Mouse (Mus musculus) lung, embryonic 15.5 days (tissue): ENCODE results near the gene Hdac5. TPM values are rescaled to one million over a fixed set of nuclear protein-coding genes. Genes with fewer than 3 reads are reported as not detected.

Experiments used
- ATAC-seq: fragments of 200-750 bp; cut with Nextera tagmentation; 2 replicates; pipeline ENCODE4 v1.8.0; 2017; ENCODE audit warnings: moderate number of reproducible peaks, borderline replicate concordance; ENCODE audit not compliant: low FRiP score, low TSS enrichment; ENCODE audit errors: extremely low read depth
- H3K27ac ChIP-seq: fragments of 300-500 bp; sonication (generic); 2 replicates; pipeline ENCODE4 v1.5.1; 2015; ENCODE audit warnings: moderate library complexity, mild to moderate bottlenecking, inconsistent platforms
- H3K27me3 ChIP-seq: fragments of 300-500 bp; sonication (generic); 2 replicates; pipeline ENCODE4 v1.6.1; 2015; ENCODE audit warnings: inconsistent platforms
- H3K36me3 ChIP-seq: fragments of 300-500 bp; sonication (generic); 2 replicates; pipeline ENCODE4 v1.6.1; 2015; ENCODE audit warnings: inconsistent platforms
- H3K4me1 ChIP-seq: fragments of 300-500 bp; sonication (generic); 2 replicates; pipeline ENCODE4 v1.6.1; 2015; ENCODE audit warnings: inconsistent platforms
- H3K4me2 ChIP-seq: fragments of 300-500 bp; sonication (generic); 2 replicates; pipeline ENCODE4 v1.6.1; 2015; ENCODE audit warnings: inconsistent platforms, mild to moderate bottlenecking, moderate library complexity
- H3K4me3 ChIP-seq: fragments of 300-500 bp; sonication (generic); 2 replicates; pipeline ENCODE4 v1.5.1; 2015; ENCODE audit warnings: mild to moderate bottlenecking, inconsistent platforms
- H3K9ac ChIP-seq: fragments of 300-500 bp; sonication (generic); 2 replicates; pipeline ENCODE4 v1.6.1; 2015; ENCODE audit warnings: inconsistent platforms
- H3K9me3 ChIP-seq: fragments of 300-500 bp; sonication (generic); 2 replicates; pipeline ENCODE4 v1.6.1; 2016; ENCODE audit warnings: inconsistent platforms
- WGBS: fragments of 180-500 bp; shearing (Covaris S2); methylation state at CpG from one replicate; pipeline ENCODE4 v1.1.7; 2015; 5-methylcytosine and 5-hydroxymethylcytosine counted together
- polyA plus RNA-seq: library from polyadenylated mRNA; unstranded; fragments of >200 nt; fragmentation: Nextera tagmentation; extraction: Ambion mirVana; gene quantifications from 2 replicates; pipeline ENCODE4 v1.2.1, GENCODE M21; 2015

Hdac5 gene
- polyA plus RNA-seq: 71.3 and 76.7 TPM in 2 replicates

DNA sequence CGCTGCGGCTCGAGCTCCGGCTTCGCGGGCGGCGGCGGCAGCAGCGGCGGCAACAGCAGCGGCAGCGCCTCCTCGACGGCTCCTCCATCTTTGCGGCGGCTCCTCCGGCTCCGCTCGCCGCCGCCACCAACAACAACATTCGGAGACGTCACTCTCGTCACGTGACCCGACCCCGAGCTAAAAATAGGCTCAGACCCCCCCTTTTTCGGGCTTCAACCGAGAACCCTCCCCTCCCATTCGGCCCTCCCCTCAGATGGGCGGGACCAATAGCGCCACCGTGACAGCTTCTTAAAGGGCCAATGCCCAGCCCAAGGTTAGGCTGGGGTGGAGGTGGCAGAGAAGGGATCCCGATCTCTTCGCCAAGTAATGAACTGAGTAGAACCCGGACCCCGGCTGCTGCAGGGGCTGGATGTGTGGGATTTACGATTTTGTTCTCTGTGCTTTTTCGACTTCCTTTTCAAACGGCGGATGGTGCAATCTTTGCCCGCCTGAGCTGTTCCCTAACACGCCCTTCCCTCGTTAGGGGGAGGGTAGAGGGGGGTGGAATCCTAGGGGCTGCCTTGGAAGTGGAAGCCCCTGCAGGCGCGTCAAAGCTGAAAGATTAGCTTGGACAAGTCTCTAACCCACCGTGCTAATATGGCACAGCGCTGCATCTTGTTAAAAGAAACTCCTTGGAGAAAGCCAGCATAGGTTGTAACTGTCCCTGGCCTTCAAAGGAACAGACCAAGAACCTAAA, at the start of gene Hdac5:
TSS of gene Hdac5 (minus strand) at position 161 of the 736 bp plus-strand sequence.
- Histone ChIP-seq H3K27ac (peak within 1 kb of the TSS; percentile 74), H3K9ac (peak within 1 kb of the TSS; percentile 82), H3K27me3 (no peaks in the 10 kb centered on the region), H3K4me3 (peak within 1 kb of the TSS; percentile 85), H3K36me3 (no peaks in the 10 kb centered on the region), H3K4me2 (peak within 1 kb of the TSS; percentile 90), H3K9me3 (no peaks in the 10 kb centered on the region), H3K4me1 (peaks cover 43% of the 10 kb centered on the region)
- peak; percentile 90 for ATAC-seq
- under 1% methylated on average over 46 of the region's 49 CpGs for WGBS

DNA sequence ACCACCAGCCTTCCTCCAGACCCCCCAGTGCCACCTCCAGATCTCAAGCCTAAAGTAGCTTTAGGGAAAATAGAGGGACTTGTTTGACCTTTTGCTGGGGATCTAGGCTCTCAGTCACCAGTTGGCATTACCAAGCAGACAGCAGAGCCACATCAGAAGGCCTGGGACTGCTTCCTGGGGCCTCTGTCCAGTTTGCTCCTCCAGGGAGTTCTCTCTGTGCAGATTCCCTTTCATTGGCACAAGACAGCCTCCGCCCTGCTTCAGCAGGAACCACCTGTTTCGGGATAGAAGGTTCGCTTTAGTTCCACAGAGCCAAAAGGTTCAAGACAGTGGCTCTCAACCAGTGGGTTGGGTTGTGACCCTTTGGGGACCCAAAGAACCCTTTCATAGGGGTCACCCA, 49.6 kb upstream of the Hdac5 start:
- ATAC-seq: no peak
- no peak overlapping the region for H3K4me2 ChIP-seq
- H3K9me3 ChIP-seq: no peaks in the 10 kb centered on the region
- no peaks in the 10 kb centered on the region for H3K36me3 ChIP-seq
- 0 out of 2 replicates have a peak, but pooled peaks cover 9% of the 10 kb centered on the region for H3K27me3 ChIP-seq
- peaks cover 8% of the 10 kb centered on the region for H3K4me1 ChIP-seq
- no peak overlapping the region for H3K4me3 ChIP-seq
- no peak overlapping the region for H3K9ac ChIP-seq
- 85% methylated on average over 3 of the region's 3 CpGs for WGBS
- no peak overlapping the region for H3K27ac ChIP-seq

DNA sequence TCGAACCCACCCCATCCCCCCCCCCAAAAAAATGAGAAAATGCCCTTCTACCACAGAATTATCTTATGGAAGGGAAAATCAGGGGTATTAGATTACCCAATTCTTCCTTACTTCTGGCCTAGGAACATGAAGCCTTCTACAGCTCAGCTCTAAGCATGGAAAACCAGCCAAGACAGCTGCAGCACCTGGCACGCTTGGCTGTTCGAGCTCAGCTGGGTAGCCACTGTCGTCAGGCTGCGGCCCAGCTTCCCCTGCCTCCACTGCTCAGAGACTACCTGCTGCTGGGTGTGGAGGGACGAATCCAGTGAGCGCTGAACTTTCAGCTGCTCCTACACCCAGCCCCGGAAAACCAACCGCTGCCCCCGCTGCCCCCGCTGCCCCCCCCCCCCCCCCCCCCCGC, 47.8 kb upstream of the Hdac5 start:
- no peak overlapping the region for H3K4me2 ChIP-seq
- H3K4me1 ChIP-seq: peaks cover 8% of the 10 kb centered on the region
- H3K27me3 ChIP-seq: 0 out of 2 replicates have a peak, but pooled peaks cover 9% of the 10 kb centered on the region
- H3K4me3 ChIP-seq: no peak overlapping the region
- H3K9me3 ChIP-seq: no peaks in the 10 kb centered on the region
- H3K36me3 ChIP-seq: no peaks in the 10 kb centered on the region
- no peak overlapping the region for H3K9ac ChIP-seq
- WGBS: 70% methylated on average over 9 of the region's 12 CpGs
- no peak overlapping the region for H3K27ac ChIP-seq
- ATAC-seq: no peak

DNA sequence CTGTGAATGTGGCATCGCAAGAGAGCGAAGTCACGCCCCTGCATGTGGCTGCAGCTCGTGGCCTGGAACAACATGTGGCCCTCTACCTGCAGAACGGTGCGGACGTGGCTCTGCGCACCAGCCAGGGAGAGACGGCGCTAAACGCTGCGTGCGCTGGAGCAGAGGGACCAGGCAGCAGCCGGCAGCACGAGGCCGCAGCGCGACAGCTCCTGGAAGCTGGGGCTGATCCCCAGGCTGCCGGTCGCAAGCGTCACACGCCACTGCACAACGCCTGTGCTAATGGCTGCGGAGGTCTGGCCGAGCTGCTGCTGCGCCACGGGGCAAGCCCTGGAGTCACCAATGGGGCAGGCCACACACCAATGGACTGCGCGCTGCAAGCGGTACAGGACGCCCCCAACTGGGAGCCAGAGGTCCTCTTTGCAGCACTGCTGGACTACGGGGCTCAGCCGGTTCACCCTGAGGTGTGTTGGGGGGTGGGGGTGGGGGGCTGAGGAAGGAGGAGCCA, 46.5 kb upstream of the Hdac5 start:
- no peak overlapping the region for H3K27ac ChIP-seq
- 0 out of 2 replicates have a peak, but pooled peaks cover 9% of the 10 kb centered on the region for H3K27me3 ChIP-seq
- WGBS: 2% methylated on average over 33 of the region's 33 CpGs
- H3K4me1 ChIP-seq: peaks cover 8% of the 10 kb centered on the region
- H3K9me3 ChIP-seq: no peaks in the 10 kb centered on the region
- peak overlapping the region; percentile 35 for H3K4me3 ChIP-seq
- peak; percentile 83 for ATAC-seq
- no peaks in the 10 kb centered on the region for H3K36me3 ChIP-seq
- peak overlapping the region; percentile 64 for H3K4me2 ChIP-seq
- peak overlapping the region; percentile 35 for H3K9ac ChIP-seq

DNA sequence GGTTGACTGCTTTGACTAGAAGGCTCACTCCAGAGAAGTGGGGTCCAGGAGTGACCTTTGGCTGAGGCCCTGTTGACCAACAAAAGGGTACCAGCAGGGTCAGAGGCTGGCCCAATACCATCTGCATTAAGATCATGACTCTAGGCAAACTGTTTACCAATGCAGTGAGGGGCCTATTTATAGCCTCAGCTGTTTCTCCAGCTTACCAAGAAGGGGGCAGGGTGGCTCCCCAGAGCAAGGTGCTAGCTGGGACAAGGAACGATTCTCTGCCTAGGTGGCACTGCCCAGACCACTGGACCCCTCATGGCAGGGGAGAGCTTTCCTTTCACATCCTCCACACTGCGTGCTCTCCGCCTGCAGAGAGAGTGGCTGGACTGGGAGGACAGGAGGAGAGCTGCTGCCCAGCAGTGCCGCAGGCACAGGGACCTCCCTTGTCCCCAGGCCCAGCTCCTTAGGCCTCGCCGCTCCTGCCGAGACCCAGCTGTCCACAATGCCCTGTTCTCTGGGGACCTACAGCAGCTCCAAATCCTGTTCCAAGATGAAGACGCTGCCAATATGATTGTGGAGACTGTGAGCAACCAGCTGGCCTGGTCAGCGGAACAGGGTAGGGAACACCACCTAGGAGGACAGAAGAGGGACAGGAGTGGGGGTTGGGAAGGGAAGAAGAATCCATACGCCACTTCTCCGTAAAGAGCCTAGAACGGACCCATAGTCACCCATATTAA, 38.7 kb upstream of the Hdac5 start, which contains the start of gene Asb16:
TSS of gene Asb16 (plus strand) at position 224 of the 725 bp plus-strand sequence.
- 81% methylated on average over 12 of the region's 12 CpGs for WGBS
- ATAC-seq: no peak
- no peaks in the 10 kb centered on the region for H3K27me3 ChIP-seq
- H3K9me3 ChIP-seq: no peaks in the 10 kb centered on the region
- H3K4me1 ChIP-seq: 0 out of 2 replicates have a peak, but pooled peaks cover 2% of the 10 kb centered on the region
- no peak within 1 kb of the TSS for H3K27ac ChIP-seq
- H3K9ac ChIP-seq: no peak within 1 kb of the TSS
- no peak within 1 kb of the TSS for H3K4me3 ChIP-seq
- 0 out of 2 replicates have a peak within 1 kb of the TSS, but pooled peaks have one; percentile 19 for H3K4me2 ChIP-seq
- 0 out of 2 replicates have a peak, but pooled peaks cover 4% of the 10 kb centered on the region for H3K36me3 ChIP-seq

DNA sequence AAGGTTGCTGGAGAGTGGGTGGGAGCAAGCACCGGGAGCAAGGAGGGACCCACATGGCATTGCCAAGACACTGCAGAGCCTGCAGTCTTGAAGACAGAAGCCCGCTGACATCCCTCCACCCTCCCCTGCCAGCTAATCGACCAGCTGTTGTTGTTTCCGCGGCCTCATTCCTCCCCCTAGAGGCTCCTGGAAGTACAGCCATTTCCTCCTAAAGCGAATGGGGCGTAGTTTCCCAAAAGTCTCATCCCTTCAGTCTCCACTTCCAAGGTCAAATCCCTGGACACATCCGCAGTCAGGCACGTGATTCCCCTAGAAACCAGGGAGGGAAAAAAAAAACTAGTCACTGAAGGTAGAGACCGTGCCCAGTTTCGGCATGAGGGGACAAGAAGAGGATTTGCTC, 37.5 kb upstream of the Hdac5 start:
- ATAC-seq: peak; percentile 61; the same call in 1 of the 2 replicates
- WGBS: 6% methylated on average over 11 of the region's 11 CpGs
- Histone ChIP-seq H3K27ac (no peak overlapping the region), H3K4me2 (0 out of 2 replicates have a peak overlapping the region, but pooled peaks have one; percentile 19), H3K4me1 (0 out of 2 replicates have a peak, but pooled peaks cover 2% of the 10 kb centered on the region), H3K36me3 (peaks cover 4% of the 10 kb centered on the region; the same call in 1 of the 2 replicates), H3K27me3 (no peaks in the 10 kb centered on the region), H3K9ac (no peak overlapping the region), H3K9me3 (no peaks in the 10 kb centered on the region), H3K4me3 (no peak overlapping the region)

DNA sequence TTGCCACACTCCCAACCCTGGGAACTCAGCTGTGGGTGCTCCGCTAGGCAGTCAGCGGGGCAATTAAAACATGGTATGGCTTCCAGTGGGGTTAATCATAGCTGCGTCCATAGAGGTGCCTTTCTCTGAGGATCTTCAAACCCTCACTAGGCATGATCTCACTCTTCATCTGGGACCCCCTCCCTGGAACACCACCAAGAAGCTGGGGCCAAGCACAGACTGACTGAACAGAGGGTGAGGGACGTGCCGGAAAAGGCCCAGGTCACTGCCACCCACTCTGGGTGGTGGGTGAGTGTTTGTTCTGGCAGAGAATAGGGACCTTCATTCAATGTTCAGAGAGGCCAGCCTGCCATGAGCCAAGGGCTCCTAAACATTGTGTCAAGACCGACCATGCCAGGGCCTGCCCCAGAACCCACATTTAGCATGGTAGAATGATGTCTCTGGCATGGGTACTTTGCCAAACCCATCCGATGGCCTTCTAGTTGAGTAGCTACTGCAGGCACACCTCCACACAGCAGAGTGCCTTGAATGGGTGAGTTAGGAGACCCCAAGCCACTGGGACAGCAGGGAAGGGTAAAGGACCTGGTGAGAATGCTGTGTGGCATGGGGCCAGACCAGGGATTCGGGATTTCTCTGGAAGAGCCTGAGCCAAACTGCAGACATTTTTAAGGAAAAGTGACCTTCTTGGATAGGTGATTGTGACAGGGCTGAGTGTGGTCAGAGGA, 36.8 kb upstream of the Hdac5 start:
- 0 out of 2 replicates have a peak, but pooled peaks cover 2% of the 10 kb centered on the region for H3K4me1 ChIP-seq
- peaks cover 8% of the 10 kb centered on the region; the same call in 1 of the 2 replicates for H3K36me3 ChIP-seq
- no peaks in the 10 kb centered on the region for H3K9me3 ChIP-seq
- H3K27ac ChIP-seq: no peak overlapping the region
- WGBS: 82% methylated on average over 8 of the region's 8 CpGs
- no peak overlapping the region for H3K9ac ChIP-seq
- ATAC-seq: no peak
- H3K4me2 ChIP-seq: no peak overlapping the region
- H3K4me3 ChIP-seq: no peak overlapping the region
- H3K27me3 ChIP-seq: no peaks in the 10 kb centered on the region

DNA sequence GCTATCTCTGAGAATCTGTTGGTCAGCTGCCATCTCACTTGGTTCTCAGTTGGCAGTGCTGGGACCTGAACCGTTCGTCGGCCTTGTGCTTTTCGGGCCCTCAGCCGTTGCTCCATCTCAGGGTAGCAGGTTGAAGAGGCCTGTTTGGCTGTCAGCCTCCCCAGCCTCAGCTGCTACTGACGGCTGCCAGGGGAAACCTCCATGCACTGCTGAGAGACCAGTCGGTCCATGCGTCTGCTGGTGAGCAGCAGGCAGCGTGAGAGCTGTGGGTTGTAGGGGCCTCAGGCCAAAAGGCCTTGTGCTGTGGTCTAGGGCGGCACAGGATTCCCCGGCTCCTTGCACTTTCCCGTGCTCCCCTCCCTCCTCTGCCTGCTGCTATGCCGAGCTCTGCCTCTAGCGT, 35.9 kb upstream of the Hdac5 start:
- Histone ChIP-seq H3K4me1 (0 out of 2 replicates have a peak, but pooled peaks cover 2% of the 10 kb centered on the region), H3K4me2 (no peak overlapping the region), H3K4me3 (no peak overlapping the region), H3K36me3 (peaks cover 15% of the 10 kb centered on the region; the same call in 1 of the 2 replicates), H3K9me3 (no peaks in the 10 kb centered on the region), H3K27me3 (no peaks in the 10 kb centered on the region), H3K27ac (no peak overlapping the region), H3K9ac (no peak overlapping the region)
- no peak for ATAC-seq
- 59% methylated on average over 14 of the region's 14 CpGs for WGBS

DNA sequence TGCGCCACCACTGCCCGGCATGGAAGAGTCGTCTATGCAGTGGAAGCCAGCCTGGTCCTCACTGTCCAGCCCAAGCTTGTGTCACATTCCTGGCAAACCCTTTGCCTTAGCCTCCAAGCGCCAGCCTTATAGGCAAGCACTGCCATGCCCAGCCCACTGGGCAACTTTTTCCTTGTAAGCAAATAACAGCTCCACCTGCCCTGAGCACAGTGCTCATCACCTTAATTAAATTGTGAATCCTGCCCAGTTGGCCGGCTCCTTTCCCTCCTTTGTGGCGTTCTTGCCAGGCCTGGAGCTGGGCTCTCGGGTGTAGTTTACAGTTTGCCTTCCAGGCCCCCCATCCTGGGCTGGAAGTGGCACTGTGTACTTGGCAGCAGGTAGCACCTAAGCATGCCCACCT, 33.2 kb upstream of the Hdac5 start:
- Histone ChIP-seq H3K4me2 (no peak overlapping the region), H3K9ac (no peak overlapping the region), H3K27ac (no peak overlapping the region), H3K4me3 (no peak overlapping the region), H3K36me3 (peaks cover 29% of the 10 kb centered on the region; the same call in 1 of the 2 replicates), H3K9me3 (no peaks in the 10 kb centered on the region), H3K4me1 (0 out of 2 replicates have a peak, but pooled peaks cover 2% of the 10 kb centered on the region), H3K27me3 (no peaks in the 10 kb centered on the region)
- no peak for ATAC-seq
- 90% methylated on average over 7 of the region's 7 CpGs for WGBS

DNA sequence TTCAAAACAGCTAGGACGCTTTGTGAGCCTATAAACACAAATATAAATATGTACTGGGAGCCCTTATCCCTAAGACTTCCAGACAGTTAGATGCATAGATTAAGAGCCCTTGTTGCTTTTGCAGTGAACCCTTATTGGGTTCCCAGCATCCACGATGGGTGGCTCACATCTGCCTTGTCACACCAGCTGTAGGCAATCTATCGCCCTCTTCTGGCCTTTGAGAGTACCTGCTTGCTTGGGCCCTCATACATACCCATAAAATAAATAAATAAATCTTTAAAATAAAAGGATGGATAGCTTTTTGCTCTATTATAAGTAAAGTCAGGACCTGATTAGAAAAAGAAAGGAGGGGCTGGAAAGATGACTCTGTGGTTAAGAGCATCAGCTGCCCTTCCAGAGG, 28.6 kb upstream of the Hdac5 start:
- 93% methylated on average over 3 of the region's 3 CpGs for WGBS
- H3K36me3 ChIP-seq: peaks cover 33% of the 10 kb centered on the region
- H3K4me3 ChIP-seq: no peak overlapping the region

DNA sequence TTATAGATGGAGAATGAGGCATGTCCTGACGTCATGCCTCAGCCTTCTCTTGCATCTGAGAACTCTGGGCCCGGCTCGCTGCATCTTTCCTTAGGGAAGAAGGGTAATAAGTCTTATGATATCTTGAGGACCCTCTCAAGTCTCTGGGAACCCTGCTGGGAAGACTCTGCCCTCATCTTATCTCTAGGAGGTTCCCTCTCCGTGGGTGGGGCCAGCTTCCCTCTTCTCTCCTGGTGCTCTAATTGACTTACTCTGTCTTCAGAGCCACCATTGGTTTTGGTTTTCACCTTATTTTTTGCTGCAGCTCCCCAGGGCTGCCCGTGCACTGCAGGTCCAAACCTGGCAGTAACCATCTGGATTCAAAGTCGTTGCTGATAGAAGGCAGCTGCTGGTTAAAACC, 28.1 kb upstream of the Hdac5 start:
- Histone ChIP-seq H3K9ac (no peak overlapping the region), H3K27ac (no peak overlapping the region), H3K36me3 (peaks cover 33% of the 10 kb centered on the region), H3K4me3 (no peak overlapping the region), H3K4me2 (no peak overlapping the region), H3K4me1 (no peaks in the 10 kb centered on the region), H3K9me3 (no peaks in the 10 kb centered on the region), H3K27me3 (no peaks in the 10 kb centered on the region)
- no peak for ATAC-seq
- 77% methylated on average over 6 of the region's 6 CpGs for WGBS

More for the DNA sequence above, 28.6 kb upstream of the Hdac5 start:
- no peak for ATAC-seq
- H3K9ac ChIP-seq: no peak overlapping the region
- no peaks in the 10 kb centered on the region for H3K4me1 ChIP-seq
- H3K4me2 ChIP-seq: no peak overlapping the region
- H3K27ac ChIP-seq: no peak overlapping the region
- H3K9me3 ChIP-seq: no peaks in the 10 kb centered on the region
- no peaks in the 10 kb centered on the region for H3K27me3 ChIP-seq
